Mouse (Mus musculus) bone marrow, adult 2 months (tissue): ENCODE results near the gene Krt72.

Source experiments
- CTCF ChIP-seq: fragments of 200-500 bp; IDR thresholded peaks from 2 replicates; pipeline ENCODE4 v1.5.1; 2011; ENCODE audit warnings: low read length, control low read depth; ENCODE audit not compliant: control insufficient read depth, insufficient read depth
- POLR2A ChIP-seq: fragments of 200-500 bp; IDR thresholded peaks from 2 replicates; pipeline ENCODE4 v1.6.1; 2011; ENCODE audit warnings: low read depth, mild to moderate bottlenecking, control low read depth, low read length, borderline replicate concordance; ENCODE audit not compliant: control insufficient read depth

DNA sequence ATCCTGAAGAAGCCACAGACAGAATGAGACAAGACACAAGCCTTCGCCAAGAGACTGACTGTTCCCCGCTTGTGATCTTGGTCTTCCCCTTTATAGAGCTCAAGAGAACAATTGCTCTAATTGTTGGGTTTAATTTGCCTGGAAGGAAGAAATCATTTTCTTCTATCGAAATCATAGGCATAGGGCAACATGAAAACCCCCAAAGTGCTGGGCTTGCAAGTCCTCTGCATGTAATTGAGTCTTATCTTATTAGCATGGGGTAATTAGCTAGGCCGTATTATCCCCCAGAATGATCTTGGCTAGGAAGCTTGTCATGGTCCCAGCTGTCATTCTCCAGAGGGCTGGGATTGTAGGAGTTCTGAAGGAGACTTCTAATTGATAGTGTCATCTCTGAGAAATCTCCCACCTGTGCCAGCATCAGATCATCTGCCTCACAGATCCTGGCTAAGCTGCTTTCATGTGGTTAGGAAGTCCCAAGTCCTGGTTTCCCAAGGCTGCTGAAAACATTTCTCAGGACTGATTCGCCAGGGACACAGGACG lies 16.1 kb upstream of the Krt72 start, which contains the start of gene Krt73:
- TF ChIP-seq CTCF: no peak
- no peak for TF ChIP-seq POLR2A
